Mouse (Mus musculus) thymus, adult 18-20 months (tissue): ENCODE measurements around the gene Gatad2a.

Source experiments
- DNase-seq, 2 experiments: peaks; one replicate each; pipeline ENCODE4 v3.0.0; 2022; ENCODE audit warnings: mixed read lengths in 2 of 2

Gatad2a gene

GRCm38 (mm10) chr8:69895772-69896451 lies 100.3 kb downstream of the Gatad2a start:
- DNase-seq: no peak

- DNase-seq: no peak
Observed at GRCm38 (mm10) chr8:69894836-69895332, 101.3 kb downstream of the Gatad2a start.

- DNase-seq: no peak
Observed at GRCm38 (mm10) chr8:69893863-69894262, 102.3 kb downstream of the Gatad2a start.

GRCm38 (mm10) chr8:69890813-69891241 lies 105.4 kb downstream of the Gatad2a start:
- DNase-seq: no peak

- DNase-seq: no peak
Observed at GRCm38 (mm10) chr8:69888902-69889301, 107.3 kb downstream of the Gatad2a start.

GRCm38 (mm10) chr8:69888244-69888866 lies 107.8 kb downstream of the Gatad2a start:
- no peak for DNase-seq

GRCm38 (mm10) chr8:69887289-69888243 lies 108.6 kb downstream of the Gatad2a start, which contains the start of gene Cilp2:
Cilp2 (minus strand) TSS chr8:69887687.
- no peak for DNase-seq

- DNase-seq: no peak
Observed at GRCm38 (mm10) chr8:69884141-69884540, 112.0 kb downstream of the Gatad2a start.

GRCm38 (mm10) chr8:69882833-69883600 lies 113.2 kb downstream of the Gatad2a start:
- no peak for DNase-seq

- DNase-seq: no peak
Observed at GRCm38 (mm10) chr8:69882021-69882756, 114.0 kb downstream of the Gatad2a start.

GRCm38 (mm10) chr8:69881261-69881865 lies 114.8 kb downstream of the Gatad2a start:
- DNase-seq: no peak

GRCm38 (mm10) chr8:69880841-69881240 lies 115.3 kb downstream of the Gatad2a start:
- DNase-seq: no peak

GRCm38 (mm10) chr8:69879678-69880077 lies 116.5 kb downstream of the Gatad2a start:
- DNase-seq: no peak

- no peak for DNase-seq
Observed at GRCm38 (mm10) chr8:69877992-69878391, 118.2 kb downstream of the Gatad2a start.

- DNase-seq: no peak
Observed at GRCm38 (mm10) chr8:69877396-69877795, 118.8 kb downstream of the Gatad2a start.

- DNase-seq: no peak
Observed at GRCm38 (mm10) chr8:69876967-69877366, 119.2 kb downstream of the Gatad2a start.

GRCm38 (mm10) chr8:69876097-69876496 lies 120.1 kb downstream of the Gatad2a start:
- DNase-seq: no peak

GRCm38 (mm10) chr8:69874654-69875053 lies 121.5 kb downstream of the Gatad2a start:
- DNase-seq: no peak

- DNase-seq: no peak
Observed at GRCm38 (mm10) chr8:69874155-69874554, 122.0 kb downstream of the Gatad2a start.

- DNase-seq: no peak
Observed at GRCm38 (mm10) chr8:69870907-69871306, 125.3 kb downstream of the Gatad2a start.
